Mouse (Mus musculus): ENCODE measurements around the gene Traip. TPM values are rescaled to one million over a fixed set of nuclear protein-coding genes. Genes with fewer than 3 reads are reported as not detected.

Traip gene
- polyA plus RNA-seq, 1 experiment from 2014 or later, result 23.9 TPM

- Histone ChIP-seq H3K36me3 (ENCODE audit: control insufficient read depth, insufficient read depth, low read length) (no peaks in the 10 kb centered on the region), H3K4me3 (ENCODE audit: low read depth, low read length) (no peak overlapping the region), H3K4me1 (replicated peaks; ENCODE audit: control insufficient read depth, insufficient read depth, low read length) (peaks cover 7% of the 10 kb centered on the region; the same call in 1 of the 2 replicates), H3K4me2 (ENCODE audit: low read length) (no peak overlapping the region), H3K9ac (ENCODE audit: low read length) (no peak overlapping the region), H3K27ac (ENCODE audit: low read depth) (no peak overlapping the region), H3K27me3 (replicated peaks; ENCODE audit: control insufficient read depth, insufficient read depth, low read length) (no peaks in the 10 kb centered on the region), H3K9me3 (ENCODE audit: control insufficient read depth, low read length) (no peaks in the 10 kb centered on the region)
- DNase-seq (ENCODE audit: low spot score), result no peak
- 48% methylated on average over 3 of the region's 3 CpGs for WGBS
- no peak for ATAC-seq (replicated peaks; ENCODE audit: low FRiP score, low TSS enrichment, low read depth)
Observed at GRCm38 (mm10) chr9:107925251-107925650, 24.7 kb upstream of the Traip start.

- no peaks in the 10 kb centered on the region for H3K36me3 ChIP-seq (ENCODE audit: control insufficient read depth, insufficient read depth, low read length)
- peaks cover 9% of the 10 kb centered on the region for H3K4me1 ChIP-seq (replicated peaks; ENCODE audit: control insufficient read depth, insufficient read depth, low read length)
- no peak for ATAC-seq (replicated peaks; ENCODE audit: low FRiP score, low TSS enrichment, low read depth)
- no peak overlapping the region for H3K9ac ChIP-seq (ENCODE audit: low read length)
- no peaks in the 10 kb centered on the region for H3K27me3 ChIP-seq (replicated peaks; ENCODE audit: control insufficient read depth, insufficient read depth, low read length)
- H3K4me3 ChIP-seq (ENCODE audit: low read depth, low read length), result no peak overlapping the region
- no peaks in the 10 kb centered on the region for H3K9me3 ChIP-seq (ENCODE audit: control insufficient read depth, low read length)
- no peak overlapping the region for H3K4me2 ChIP-seq (ENCODE audit: low read length)
- DNase-seq (ENCODE audit: low spot score), result no peak
- WGBS, result 43% methylated on average over 9 of the region's 9 CpGs
- H3K27ac ChIP-seq (ENCODE audit: low read depth), result no peak overlapping the region
Observed at GRCm38 (mm10) chr9:107926920-107927420, 23.0 kb upstream of the Traip start.

GRCm38 (mm10) chr9:107927749-107928148, 22.2 kb upstream of the Traip start:
- DNase-seq (ENCODE audit: low spot score), result no peak
- Histone ChIP-seq H3K4me3 (ENCODE audit: low read depth, low read length) (no peak overlapping the region), H3K9ac (ENCODE audit: low read length) (no peak overlapping the region), H3K27me3 (replicated peaks; ENCODE audit: control insufficient read depth, insufficient read depth, low read length) (no peaks in the 10 kb centered on the region), H3K4me1 (replicated peaks; ENCODE audit: control insufficient read depth, insufficient read depth, low read length) (peaks cover 10% of the 10 kb centered on the region), H3K27ac (ENCODE audit: low read depth) (no peak overlapping the region), H3K36me3 (ENCODE audit: control insufficient read depth, insufficient read depth, low read length) (no peaks in the 10 kb centered on the region), H3K4me2 (ENCODE audit: low read length) (no peak overlapping the region), H3K9me3 (ENCODE audit: control insufficient read depth, low read length) (no peaks in the 10 kb centered on the region)
- 52% methylated on average over 5 of the region's 5 CpGs for WGBS
- no peak for ATAC-seq (replicated peaks; ENCODE audit: low FRiP score, low TSS enrichment, low read depth)

GRCm38 (mm10) chr9:107928169-107928568, 21.8 kb upstream of the Traip start, which contains the start of gene Actl11:
Actl11 (plus strand) TSS chr9:107928469.
- Histone ChIP-seq H3K4me2 (ENCODE audit: low read length) (no peak within 1 kb of the TSS), H3K4me3 (ENCODE audit: low read depth, low read length) (no peak within 1 kb of the TSS), H3K9me3 (ENCODE audit: control insufficient read depth, low read length) (no peaks in the 10 kb centered on the region), H3K27ac (ENCODE audit: low read depth) (no peak within 1 kb of the TSS), H3K27me3 (replicated peaks; ENCODE audit: control insufficient read depth, insufficient read depth, low read length) (no peaks in the 10 kb centered on the region), H3K4me1 (replicated peaks; ENCODE audit: control insufficient read depth, insufficient read depth, low read length) (peaks cover 10% of the 10 kb centered on the region), H3K36me3 (ENCODE audit: control insufficient read depth, insufficient read depth, low read length) (no peaks in the 10 kb centered on the region), H3K9ac (ENCODE audit: low read length) (no peak within 1 kb of the TSS)
- WGBS, result 83% methylated on average over 3 of the region's 3 CpGs
- DNase-seq (ENCODE audit: low spot score) (no peak), ATAC-seq (replicated peaks; ENCODE audit: low FRiP score, low TSS enrichment, low read depth) (no peak)

- ATAC-seq (replicated peaks; ENCODE audit: low FRiP score, low TSS enrichment, low read depth) (no peak), DNase-seq (ENCODE audit: low spot score) (no peak)
- Histone ChIP-seq H3K4me2 (ENCODE audit: low read length) (no peak overlapping the region), H3K4me3 (ENCODE audit: low read depth, low read length) (no peak overlapping the region), H3K27ac (ENCODE audit: low read depth) (no peak overlapping the region), H3K4me1 (replicated peaks; ENCODE audit: control insufficient read depth, insufficient read depth, low read length) (peaks cover 23% of the 10 kb centered on the region), H3K9ac (ENCODE audit: low read length) (no peak overlapping the region), H3K9me3 (ENCODE audit: control insufficient read depth, low read length) (no peaks in the 10 kb centered on the region), H3K36me3 (ENCODE audit: control insufficient read depth, insufficient read depth, low read length) (no peaks in the 10 kb centered on the region), H3K27me3 (replicated peaks; ENCODE audit: control insufficient read depth, insufficient read depth, low read length) (peaks cover 17% of the 10 kb centered on the region)
- WGBS, result 60% methylated on average over 4 of the region's 4 CpGs
Observed at GRCm38 (mm10) chr9:107932221-107932620, 17.7 kb upstream of the Traip start.

- H3K27me3 ChIP-seq (replicated peaks; ENCODE audit: control insufficient read depth, insufficient read depth, low read length), result peaks cover 17% of the 10 kb centered on the region
- H3K9me3 ChIP-seq (ENCODE audit: control insufficient read depth, low read length), result no peaks in the 10 kb centered on the region
- DNase-seq (ENCODE audit: low spot score) (no peak), ATAC-seq (replicated peaks; ENCODE audit: low FRiP score, low TSS enrichment, low read depth) (no peak)
- no peak overlapping the region for H3K27ac ChIP-seq (ENCODE audit: low read depth)
- no peak overlapping the region for H3K9ac ChIP-seq (ENCODE audit: low read length)
- 88% methylated on average over 11 of the region's 11 CpGs for WGBS
- peaks cover 17% of the 10 kb centered on the region for H3K4me1 ChIP-seq (replicated peaks; ENCODE audit: control insufficient read depth, insufficient read depth, low read length)
- no peak overlapping the region for H3K4me2 ChIP-seq (ENCODE audit: low read length)
- H3K36me3 ChIP-seq (ENCODE audit: control insufficient read depth, insufficient read depth, low read length), result no peaks in the 10 kb centered on the region
- no peak overlapping the region for H3K4me3 ChIP-seq (ENCODE audit: low read depth, low read length)
Observed at GRCm38 (mm10) chr9:107934146-107934545, 15.8 kb upstream of the Traip start.

- Histone ChIP-seq H3K27me3 (replicated peaks; ENCODE audit: control insufficient read depth, insufficient read depth, low read length) (peaks cover 17% of the 10 kb centered on the region), H3K4me2 (ENCODE audit: low read length) (peak within 1 kb of the TSS; percentile 86), H3K9ac (ENCODE audit: low read length) (peak within 1 kb of the TSS; percentile 39), H3K27ac (ENCODE audit: low read depth) (no peak within 1 kb of the TSS), H3K36me3 (ENCODE audit: control insufficient read depth, insufficient read depth, low read length) (no peaks in the 10 kb centered on the region), H3K4me3 (ENCODE audit: low read depth, low read length) (peak within 1 kb of the TSS; percentile 44), H3K9me3 (ENCODE audit: control insufficient read depth, low read length) (no peaks in the 10 kb centered on the region), H3K4me1 (replicated peaks; ENCODE audit: control insufficient read depth, insufficient read depth, low read length) (peaks cover 17% of the 10 kb centered on the region)
- WGBS, result 17% methylated on average over 3 of the region's 3 CpGs
- no peak for ATAC-seq (replicated peaks; ENCODE audit: low FRiP score, low TSS enrichment, low read depth)
- no peak for DNase-seq (ENCODE audit: low spot score)
Observed at GRCm38 (mm10) chr9:107935374-107935773, 14.6 kb upstream of the Traip start, which contains the start of gene Camkv. Camkv (plus strand) TSS chr9:107935674.

- Histone ChIP-seq H3K9me3 (ENCODE audit: control insufficient read depth, low read length) (no peaks in the 10 kb centered on the region), H3K36me3 (ENCODE audit: control insufficient read depth, insufficient read depth, low read length) (no peaks in the 10 kb centered on the region), H3K4me1 (replicated peaks; ENCODE audit: control insufficient read depth, insufficient read depth, low read length) (peaks cover 17% of the 10 kb centered on the region), H3K4me2 (ENCODE audit: low read length) (peak overlapping the region; percentile 86), H3K9ac (ENCODE audit: low read length) (peak overlapping the region; percentile 39), H3K27ac (ENCODE audit: low read depth) (no peak overlapping the region), H3K27me3 (replicated peaks; ENCODE audit: control insufficient read depth, insufficient read depth, low read length) (peaks cover 17% of the 10 kb centered on the region), H3K4me3 (ENCODE audit: low read depth, low read length) (peak overlapping the region; percentile 44)
- 1% methylated on average over 41 of the region's 41 CpGs for WGBS
- DNase-seq (ENCODE audit: low spot score), result peak; percentile 74
- ATAC-seq (replicated peaks; ENCODE audit: low FRiP score, low TSS enrichment, low read depth), result peak; percentile 23; the same call in 1 of the 2 replicates
Observed at GRCm38 (mm10) chr9:107935790-107936214, 14.1 kb upstream of the Traip start.

- H3K4me3 ChIP-seq (ENCODE audit: low read depth, low read length), result peak overlapping the region; percentile 44
- H3K9me3 ChIP-seq (ENCODE audit: control insufficient read depth, low read length), result no peaks in the 10 kb centered on the region
- H3K4me1 ChIP-seq (replicated peaks; ENCODE audit: control insufficient read depth, insufficient read depth, low read length), result peaks cover 17% of the 10 kb centered on the region
- peak; percentile 69 for DNase-seq (ENCODE audit: low spot score)
- H3K4me2 ChIP-seq (ENCODE audit: low read length), result peak overlapping the region; percentile 86
- WGBS, result 5% methylated on average over 29 of the region's 29 CpGs
- H3K27me3 ChIP-seq (replicated peaks; ENCODE audit: control insufficient read depth, insufficient read depth, low read length), result peaks cover 17% of the 10 kb centered on the region
- H3K27ac ChIP-seq (ENCODE audit: low read depth), result no peak overlapping the region
- ATAC-seq (replicated peaks; ENCODE audit: low FRiP score, low TSS enrichment, low read depth), result peak; percentile 18; the same call in 1 of the 2 replicates
- H3K9ac ChIP-seq (ENCODE audit: low read length), result 0 out of 2 replicates have a peak overlapping the region, but pooled peaks have one; percentile 8
- no peaks in the 10 kb centered on the region for H3K36me3 ChIP-seq (ENCODE audit: control insufficient read depth, insufficient read depth, low read length)
Observed at GRCm38 (mm10) chr9:107936215-107936822, 13.6 kb upstream of the Traip start.
